Mouse (Mus musculus) heart, embryonic 16.5 days (tissue): Measurements from ENCODE around the gene Ppa2. TPM values are rescaled to one million over a fixed set of nuclear protein-coding genes. Genes with fewer than 3 reads are reported as not detected.

Experiments
- ATAC-seq: fragments of 200-750 bp; cut with Nextera tagmentation; replicated peaks from 2 replicates; pipeline ENCODE4 v1.8.0; 2017; ENCODE audit warnings: moderate number of reproducible peaks; ENCODE audit not compliant: insufficient read depth, low FRiP score; ENCODE audit errors: extremely low read depth
- H3K27ac ChIP-seq: fragments of 300-500 bp; sonication (generic); 2 replicates; pipeline ENCODE4 v1.5.1; 2014; ENCODE audit warnings: mild to moderate bottlenecking, low read length, control low read depth, moderate library complexity
- H3K27me3 ChIP-seq: fragments of 300-500 bp; sonication (generic); 2 replicates; pipeline ENCODE4 v1.6.1; 2014; ENCODE audit warnings: low read length, mixed read lengths; ENCODE audit not compliant: control insufficient read depth, insufficient read depth
- H3K36me3 ChIP-seq: fragments of 300-500 bp; sonication (generic); 2 replicates; pipeline ENCODE4 v1.6.1; 2014; ENCODE audit not compliant: control insufficient read depth, insufficient read depth
- H3K4me1 ChIP-seq: fragments of 300-500 bp; sonication (generic); 2 replicates; pipeline ENCODE4 v1.6.1; 2014; ENCODE audit warnings: low read length, mixed read lengths; ENCODE audit not compliant: control insufficient read depth, insufficient read depth
- H3K4me2 ChIP-seq: fragments of 300-500 bp; sonication (generic); 2 replicates; pipeline ENCODE4 v1.6.1; 2014; ENCODE audit warnings: low read depth, mild to moderate bottlenecking, control low read depth, low read length
- H3K4me3 ChIP-seq: fragments of 300-500 bp; sonication (generic); 2 replicates; pipeline ENCODE4 v1.5.1; 2014; ENCODE audit warnings: mild to moderate bottlenecking, control low read depth, low read length
- H3K9ac ChIP-seq: fragments of 300-500 bp; sonication (generic); 2 replicates; pipeline ENCODE4 v1.6.1; 2014; ENCODE audit warnings: low read length, control low read depth
- H3K9me3 ChIP-seq: fragments of 300-500 bp; sonication (generic); replicated peaks from 2 replicates; pipeline ENCODE4 v1.6.1; 2016; ENCODE audit warnings: low read length; ENCODE audit not compliant: control insufficient read depth
- WGBS: fragments of 180-500 bp; shearing (Covaris S2); extraction: QIAGEN DNeasy Blood & Tissue Kit; methylation state at CpG from one replicate; pipeline ENCODE4 v1.1.7; 2014; 5-methylcytosine and 5-hydroxymethylcytosine counted together
- polyA plus RNA-seq: library from polyadenylated mRNA; unstranded; fragments of >200 nt; fragmentation: Nextera tagmentation; extraction: Ambion mirVana; gene quantifications from 2 replicates; pipeline ENCODE4 v1.2.1, GENCODE M21; 2015

Gene Ppa2
- polyA plus RNA-seq, 1 experiment from 2014 or later = 129 TPM

DNA sequence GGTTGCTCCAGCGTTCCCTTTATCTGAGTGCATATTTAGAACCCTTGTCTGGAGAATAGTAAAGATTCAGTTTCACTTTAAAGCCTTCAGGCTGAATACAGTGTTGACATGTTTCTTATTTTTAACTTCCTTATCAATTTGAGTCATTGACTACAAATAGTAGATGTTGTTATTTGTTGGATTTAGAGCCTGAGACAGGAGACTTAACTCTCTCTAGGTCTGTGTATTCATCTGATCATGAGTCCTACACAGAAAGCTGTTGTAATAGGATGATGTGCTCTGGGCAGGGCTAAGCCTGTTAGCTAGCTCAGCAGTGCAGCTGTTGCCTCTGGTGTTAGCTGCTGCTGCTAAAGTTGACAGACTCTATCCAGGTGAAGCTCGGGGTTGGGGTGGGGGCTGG lies 25.3 kb downstream of the Ppa2 start:
- peaks cover 6% of the 10 kb centered on the region; the same call in 1 of the 2 replicates for H3K36me3 ChIP-seq
- peak overlapping the region; percentile 32 for H3K4me2 ChIP-seq
- 0 out of 2 replicates have a peak, but pooled peaks have one; percentile 29 for ATAC-seq
- peak overlapping the region; percentile 70 for H3K27ac ChIP-seq
- 38% methylated on average over 2 of the region's 2 CpGs for whole genome bisulfite sequencing
- no peak overlapping the region for H3K4me3 ChIP-seq
- H3K27me3 ChIP-seq = no peaks in the 10 kb centered on the region
- H3K9ac ChIP-seq = peak overlapping the region; percentile 38; the same call in 1 of the 2 replicates
- no peaks in the 10 kb centered on the region for H3K9me3 ChIP-seq
- peaks cover 25% of the 10 kb centered on the region for H3K4me1 ChIP-seq

DNA sequence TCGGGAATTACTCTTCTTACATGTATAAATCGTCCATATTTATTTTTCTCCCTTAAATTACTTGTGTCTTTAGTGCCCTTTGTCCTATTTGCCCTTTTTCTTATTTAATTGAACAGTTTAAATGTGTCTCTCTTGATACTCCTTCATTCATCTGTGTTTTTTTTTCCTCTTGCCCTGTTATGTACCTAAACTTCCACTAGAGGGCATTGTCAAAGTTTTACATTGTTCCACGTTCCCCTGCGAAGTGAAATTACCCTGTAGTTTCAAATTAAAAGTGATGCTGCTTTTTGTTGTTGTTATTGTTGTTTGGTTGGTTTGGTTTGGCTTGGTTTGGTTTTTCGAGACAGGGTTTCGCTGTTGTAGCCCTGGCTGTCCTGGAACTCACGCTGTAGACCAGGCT lies 26.5 kb downstream of the Ppa2 start:
- no peak overlapping the region for H3K27ac ChIP-seq
- H3K4me3 ChIP-seq = no peak overlapping the region
- H3K36me3 ChIP-seq = peaks cover 5% of the 10 kb centered on the region; the same call in 1 of the 2 replicates
- H3K9me3 ChIP-seq = no peaks in the 10 kb centered on the region
- WGBS = 82% methylated on average over 7 of the region's 7 CpGs
- no peak for ATAC-seq
- H3K27me3 ChIP-seq = no peaks in the 10 kb centered on the region
- no peak overlapping the region for H3K9ac ChIP-seq
- H3K4me1 ChIP-seq = peaks cover 25% of the 10 kb centered on the region
- no peak overlapping the region for H3K4me2 ChIP-seq

DNA sequence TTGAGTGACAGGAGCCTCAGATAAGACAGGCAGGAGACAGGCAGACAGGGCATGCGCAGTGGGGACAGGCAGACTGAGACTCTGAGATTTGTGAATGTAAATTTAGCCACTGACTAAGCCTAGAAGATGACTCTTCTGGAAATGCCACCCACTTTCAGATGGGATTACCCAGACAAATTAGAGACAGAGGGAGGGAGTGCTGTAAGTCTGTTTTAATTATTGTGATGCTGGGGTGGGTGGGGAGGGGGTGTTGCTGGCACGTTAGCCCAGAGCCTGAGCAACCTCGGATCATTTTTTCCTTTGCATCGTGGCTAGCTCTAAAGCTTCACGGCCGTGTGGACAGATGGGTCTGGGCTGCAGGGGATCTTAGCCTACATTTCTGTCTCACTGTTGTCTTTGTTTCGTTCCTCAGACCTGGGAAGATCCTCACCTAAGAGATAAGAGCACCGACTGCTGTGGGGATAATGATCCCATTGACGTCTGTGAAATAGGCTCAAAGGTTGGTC lies 29.0 kb downstream of the Ppa2 start:
- Histone ChIP-seq H3K27me3 (no peaks in the 10 kb centered on the region), H3K36me3 (peaks cover 3% of the 10 kb centered on the region; the same call in 1 of the 2 replicates), H3K9me3 (no peaks in the 10 kb centered on the region), H3K4me2 (peak overlapping the region; percentile 52), H3K9ac (peak overlapping the region; percentile 2; the same call in 1 of the 2 replicates), H3K4me1 (peaks cover 25% of the 10 kb centered on the region), H3K4me3 (peak overlapping the region; percentile 18), H3K27ac (peak overlapping the region; percentile 89)
- 22% methylated on average over 9 of the region's 9 CpGs for WGBS
- ATAC-seq = peak; percentile 65; the same call in 1 of the 2 replicates

GRCm38 (mm10) chr3:133339411-133339823 lies 29.5 kb downstream of the Ppa2 start:
- Histone ChIP-seq H3K4me1 (peaks cover 25% of the 10 kb centered on the region), H3K27me3 (no peaks in the 10 kb centered on the region), H3K4me2 (peak overlapping the region; percentile 52), H3K9ac (peak overlapping the region; percentile 2; the same call in 1 of the 2 replicates), H3K36me3 (peaks cover 3% of the 10 kb centered on the region; the same call in 1 of the 2 replicates), H3K4me3 (peak overlapping the region; percentile 18), H3K27ac (peak overlapping the region; percentile 89), H3K9me3 (no peaks in the 10 kb centered on the region)
- WGBS = 7% methylated on average over 11 of the region's 11 CpGs
- ATAC-seq = peak; percentile 82

- no peak overlapping the region for H3K9ac ChIP-seq
- H3K9me3 ChIP-seq = no peaks in the 10 kb centered on the region
- H3K4me3 ChIP-seq = no peak overlapping the region
- no peaks in the 10 kb centered on the region for H3K27me3 ChIP-seq
- H3K27ac ChIP-seq = no peak overlapping the region
- no peak for ATAC-seq
- no peak overlapping the region for H3K4me2 ChIP-seq
- peaks cover 3% of the 10 kb centered on the region; the same call in 1 of the 2 replicates for H3K36me3 ChIP-seq
- H3K4me1 ChIP-seq = peaks cover 19% of the 10 kb centered on the region
- 85% methylated on average over 11 of the region's 11 CpGs for WGBS
Observed at GRCm38 (mm10) chr3:133341106-133341505, 31.2 kb downstream of the Ppa2 start.

DNA sequence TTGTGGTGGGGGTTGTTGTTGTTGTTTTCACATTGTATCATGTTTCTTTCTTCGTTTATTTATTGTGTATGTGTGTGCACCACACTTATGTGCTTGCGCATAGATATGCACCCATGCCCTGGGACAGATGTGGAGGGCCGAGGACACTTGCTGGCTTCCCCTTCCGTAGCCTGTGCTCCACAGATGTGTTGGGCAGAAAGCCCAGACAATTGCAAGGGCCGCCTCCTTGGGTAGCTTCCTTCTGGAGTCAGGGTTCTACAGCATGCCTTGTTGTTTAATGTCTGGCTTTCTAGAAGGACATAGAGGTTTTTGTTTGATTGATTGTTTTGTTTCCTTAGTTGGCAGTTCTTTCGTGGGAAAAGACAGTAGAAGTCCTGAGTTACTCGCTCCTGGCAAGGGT lies 37.6 kb downstream of the Ppa2 start:
- 0 out of 2 replicates have a peak, but pooled peaks cover 2% of the 10 kb centered on the region for H3K9me3 ChIP-seq
- peaks cover 10% of the 10 kb centered on the region for H3K36me3 ChIP-seq
- H3K27me3 ChIP-seq = no peaks in the 10 kb centered on the region
- H3K4me1 ChIP-seq = no peaks in the 10 kb centered on the region
- 72% methylated on average over 7 of the region's 7 CpGs for WGBS
- no peak for ATAC-seq
- H3K4me2 ChIP-seq = no peak overlapping the region
- no peak overlapping the region for H3K4me3 ChIP-seq
- no peak overlapping the region for H3K27ac ChIP-seq
- H3K9ac ChIP-seq = no peak overlapping the region

DNA sequence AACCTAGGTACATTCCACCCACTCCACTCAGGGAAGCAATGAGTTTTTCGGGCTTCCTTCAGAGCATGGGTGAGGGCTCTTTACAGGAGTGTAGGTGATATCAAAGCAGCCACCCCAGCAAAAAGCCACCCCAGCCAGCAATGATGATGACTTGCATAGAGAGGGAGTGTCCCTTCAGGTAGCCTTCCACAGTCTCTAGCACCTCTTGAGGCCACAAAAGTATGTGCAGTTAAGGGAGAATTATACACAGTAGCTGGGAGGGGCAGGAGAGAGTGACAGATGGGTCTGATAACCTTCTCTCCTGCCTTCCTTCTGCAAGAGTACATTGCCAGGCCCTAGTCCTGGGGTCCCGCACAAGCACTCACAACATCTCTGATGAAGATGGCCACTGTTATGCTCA lies 38.9 kb downstream of the Ppa2 start:
- H3K4me1 ChIP-seq = no peaks in the 10 kb centered on the region
- no peak overlapping the region for H3K9ac ChIP-seq
- 92% methylated on average over 2 of the region's 2 CpGs for WGBS
- H3K9me3 ChIP-seq = 0 out of 2 replicates have a peak, but pooled peaks cover 2% of the 10 kb centered on the region
- H3K27ac ChIP-seq = no peak overlapping the region
- H3K27me3 ChIP-seq = no peaks in the 10 kb centered on the region
- ATAC-seq = no peak
- no peak overlapping the region for H3K4me2 ChIP-seq
- peaks cover 10% of the 10 kb centered on the region for H3K36me3 ChIP-seq
- no peak overlapping the region for H3K4me3 ChIP-seq

GRCm38 (mm10) chr3:133357426-133357974 lies 47.6 kb downstream of the Ppa2 start:
- no peak overlapping the region for H3K27ac ChIP-seq
- no peaks in the 10 kb centered on the region for H3K27me3 ChIP-seq
- H3K9me3 ChIP-seq = no peaks in the 10 kb centered on the region
- no peaks in the 10 kb centered on the region; the same call in 1 of the 2 replicates for H3K36me3 ChIP-seq
- WGBS = 77% methylated on average over 6 of the region's 6 CpGs
- H3K9ac ChIP-seq = no peak overlapping the region
- no peak overlapping the region for H3K4me2 ChIP-seq
- no peaks in the 10 kb centered on the region for H3K4me1 ChIP-seq
- ATAC-seq = no peak
- no peak overlapping the region for H3K4me3 ChIP-seq

DNA sequence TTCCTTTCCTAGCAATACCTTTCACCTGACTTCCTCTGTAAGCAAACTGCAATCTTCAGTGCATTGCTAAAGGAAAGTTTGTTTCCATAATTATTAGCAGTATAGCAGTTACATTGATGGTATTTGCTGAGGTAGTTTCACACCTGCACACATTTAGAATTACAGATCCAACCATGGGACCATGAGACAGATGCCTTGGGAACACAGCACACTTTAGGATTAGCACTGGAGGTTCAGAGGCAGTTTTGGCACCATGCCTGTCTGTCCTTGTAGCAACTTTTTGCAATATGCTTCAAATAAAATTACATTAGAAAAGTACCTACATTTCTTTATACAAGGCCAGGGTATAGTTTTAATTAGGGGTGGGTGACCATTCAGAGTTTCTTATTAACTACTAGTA lies 48.1 kb downstream of the Ppa2 start:
- Histone ChIP-seq H3K4me1 (no peaks in the 10 kb centered on the region), H3K27ac (no peak overlapping the region), H3K27me3 (no peaks in the 10 kb centered on the region), H3K9ac (no peak overlapping the region), H3K36me3 (no peaks in the 10 kb centered on the region; the same call in 1 of the 2 replicates), H3K4me2 (no peak overlapping the region), H3K4me3 (no peak overlapping the region), H3K9me3 (no peaks in the 10 kb centered on the region)
- ATAC-seq = no peak
